Mouse (Mus musculus): ENCODE measurements at regions not wholly inside any gene's neighbourhood (a gene's known extent, or its start where the extent isn't known, plus 50 kb on each side); places are given as distances from the start of the nearest gene placed in this dataset.

- no peak for DNase-seq (ENCODE audit: low read depth)
Observed at GRCm38 (mm10) chr3:50940656-50941055, 283.6 kb upstream of the Noct start.

- DNase-seq (ENCODE audit: low read depth), result no peak
Observed at GRCm38 (mm10) chr3:50953456-50953855, 270.8 kb upstream of the Noct start.

- no peak for DNase-seq (ENCODE audit: low read depth)
Observed at GRCm38 (mm10) chr3:50970386-50970785, 253.9 kb upstream of the Noct start.

- DNase-seq (ENCODE audit: low read depth), result no peak
Observed at GRCm38 (mm10) chr3:50973081-50973480, 251.2 kb upstream of the Noct start.

GRCm38 (mm10) chr3:50976141-50976780 lies 248.0 kb upstream of the Noct start:
- DNase-seq (ENCODE audit: low read depth), result no peak

- no peak for DNase-seq (ENCODE audit: low read depth)
Observed at GRCm38 (mm10) chr3:50976818-50977217, 247.4 kb upstream of the Noct start.

GRCm38 (mm10) chr3:50978636-50979035 lies 245.6 kb upstream of the Noct start:
- DNase-seq (ENCODE audit: low read depth), result no peak

GRCm38 (mm10) chr3:50979592-50979991 lies 244.7 kb upstream of the Noct start:
- DNase-seq (ENCODE audit: low read depth), result no peak

- no peak for DNase-seq (ENCODE audit: low read depth)
Observed at GRCm38 (mm10) chr3:50981751-50982150, 242.5 kb upstream of the Noct start.

GRCm38 (mm10) chr3:50982649-50983048 lies 241.6 kb upstream of the Noct start:
- DNase-seq (ENCODE audit: low read depth), result no peak

GRCm38 (mm10) chr3:50983126-50983525 lies 241.1 kb upstream of the Noct start:
- no peak for DNase-seq (ENCODE audit: low read depth)

- DNase-seq (ENCODE audit: low read depth), result no peak
Observed at GRCm38 (mm10) chr3:50983962-50984765, 240.1 kb upstream of the Noct start.

GRCm38 (mm10) chr3:50987821-50988220 lies 236.4 kb upstream of the Noct start:
- no peak for DNase-seq (ENCODE audit: low read depth)

- DNase-seq (ENCODE audit: low read depth), result no peak
Observed at GRCm38 (mm10) chr3:50990810-50991209, 233.4 kb upstream of the Noct start.

GRCm38 (mm10) chr3:50992581-50993313 lies 231.5 kb upstream of the Noct start:
- DNase-seq (ENCODE audit: low read depth), result no peak

GRCm38 (mm10) chr3:50999745-51000144 lies 224.5 kb upstream of the Noct start:
- DNase-seq (ENCODE audit: low read depth), result no peak

- DNase-seq (ENCODE audit: low read depth), result no peak
Observed at GRCm38 (mm10) chr3:51000938-51001337, 223.3 kb upstream of the Noct start.

- no peak for DNase-seq (ENCODE audit: low read depth)
Observed at GRCm38 (mm10) chr3:51002662-51003061, 221.6 kb upstream of the Noct start.

GRCm38 (mm10) chr3:51003506-51004170 lies 220.6 kb upstream of the Noct start:
- DNase-seq (ENCODE audit: low read depth), result no peak

- DNase-seq (ENCODE audit: low read depth), result no peak
Observed at GRCm38 (mm10) chr3:51004216-51004615, 220.0 kb upstream of the Noct start.

GRCm38 (mm10) chr3:51009098-51009497 lies 215.1 kb upstream of the Noct start:
- DNase-seq (ENCODE audit: low read depth), result no peak

GRCm38 (mm10) chr3:51019650-51020346 lies 204.4 kb upstream of the Noct start:
- no peak for DNase-seq (ENCODE audit: low read depth)
